Mouse (Mus musculus): ENCODE results near the gene Col4a4. TPM values are rescaled to one million over a fixed set of nuclear protein-coding genes. Genes with fewer than 3 reads are reported as not detected.

Gene Col4a4
- polyA plus RNA-seq, 1 experiment = 26.5 TPM

GRCm38 (mm10) chr1:82619981-82620380 is 33.3 kb upstream of the Col4a4 start:
- no peaks in the 10 kb centered on the region for H3K4me1 ChIP-seq (ENCODE audit: control insufficient read depth, insufficient read depth, low read length)
- DNase-seq = no peak
- TF ChIP-seq POLR2A (IDR thresholded peaks at IDR 0.05; ENCODE audit: borderline replicate concordance, extremely low read depth, low read depth, low read length) (no peak), CTCF (IDR thresholded peaks at IDR 0.05; ENCODE audit: insufficient read depth, low read length) (no peak)
- no peak overlapping the region for H3K4me3 ChIP-seq (replicated peaks; ENCODE audit: extremely low read depth, low read depth, low read length)
- 93% methylated on average over 5 of the region's 5 CpGs for WGBS

GRCm38 (mm10) chr1:82618592-82618991 is 31.9 kb upstream of the Col4a4 start:
- no peak overlapping the region for H3K4me3 ChIP-seq (replicated peaks; ENCODE audit: extremely low read depth, low read depth, low read length)
- no peak for TF ChIP-seq CTCF (IDR thresholded peaks at IDR 0.05; ENCODE audit: insufficient read depth, low read length)
- TF ChIP-seq POLR2A (IDR thresholded peaks at IDR 0.05; ENCODE audit: borderline replicate concordance, extremely low read depth, low read depth, low read length) = no peak
- H3K4me1 ChIP-seq (ENCODE audit: control insufficient read depth, insufficient read depth, low read length) = no peaks in the 10 kb centered on the region
- 73% methylated on average over 5 of the region's 5 CpGs for WGBS
- no peak for DNase-seq

GRCm38 (mm10) chr1:82618001-82618400 is 31.4 kb upstream of the Col4a4 start:
- 59% methylated on average over 5 of the region's 5 CpGs for WGBS
- no peak for DNase-seq
- TF ChIP-seq POLR2A (IDR thresholded peaks at IDR 0.05; ENCODE audit: borderline replicate concordance, extremely low read depth, low read depth, low read length) (no peak), CTCF (IDR thresholded peaks at IDR 0.05; ENCODE audit: insufficient read depth, low read length) (no peak)
- no peaks in the 10 kb centered on the region for H3K4me1 ChIP-seq (ENCODE audit: control insufficient read depth, insufficient read depth, low read length)
- no peak overlapping the region for H3K4me3 ChIP-seq (replicated peaks; ENCODE audit: extremely low read depth, low read depth, low read length)

GRCm38 (mm10) chr1:82612061-82612660 is 25.5 kb upstream of the Col4a4 start:
- 72% methylated on average over 9 of the region's 9 CpGs for WGBS
- TF ChIP-seq POLR2A (IDR thresholded peaks at IDR 0.05; ENCODE audit: borderline replicate concordance, extremely low read depth, low read depth, low read length) (no peak), CTCF (IDR thresholded peaks at IDR 0.05; ENCODE audit: insufficient read depth, low read length) (no peak)
- Histone ChIP-seq H3K4me1 (ENCODE audit: control insufficient read depth, insufficient read depth, low read length) (peaks cover 3% of the 10 kb centered on the region), H3K4me3 (replicated peaks; ENCODE audit: extremely low read depth, low read depth, low read length) (no peak overlapping the region)
- DNase-seq = no peak

GRCm38 (mm10) chr1:82608646-82609262 is 22.1 kb upstream of the Col4a4 start:
- peaks cover 6% of the 10 kb centered on the region for H3K4me1 ChIP-seq (ENCODE audit: control insufficient read depth, insufficient read depth, low read length)
- no peak overlapping the region for H3K4me3 ChIP-seq (replicated peaks; ENCODE audit: extremely low read depth, low read depth, low read length)
- no peak for TF ChIP-seq CTCF (IDR thresholded peaks at IDR 0.05; ENCODE audit: insufficient read depth, low read length)
- TF ChIP-seq POLR2A (IDR thresholded peaks at IDR 0.05; ENCODE audit: borderline replicate concordance, extremely low read depth, low read depth, low read length) = no peak
- DNase-seq = no peak
- 23% methylated on average over 9 of the region's 9 CpGs for WGBS

GRCm38 (mm10) chr1:82605856-82606255 is 19.2 kb upstream of the Col4a4 start:
- no peak overlapping the region for H3K4me3 ChIP-seq (replicated peaks; ENCODE audit: extremely low read depth, low read depth, low read length)
- peaks cover 6% of the 10 kb centered on the region for H3K4me1 ChIP-seq (ENCODE audit: control insufficient read depth, insufficient read depth, low read length)
- TF ChIP-seq CTCF (IDR thresholded peaks at IDR 0.05; ENCODE audit: insufficient read depth, low read length) (no peak), POLR2A (IDR thresholded peaks at IDR 0.05; ENCODE audit: borderline replicate concordance, extremely low read depth, low read depth, low read length) (no peak)
- no peak for DNase-seq
- WGBS = 77% methylated on average over 7 of the region's 7 CpGs

- TF ChIP-seq POLR2A (IDR thresholded peaks at IDR 0.05; ENCODE audit: borderline replicate concordance, extremely low read depth, low read depth, low read length) = no peak
- TF ChIP-seq CTCF (IDR thresholded peaks at IDR 0.05; ENCODE audit: insufficient read depth, low read length) = no peak
- 76% methylated on average over 7 of the region's 7 CpGs for WGBS
- Histone ChIP-seq H3K4me3 (replicated peaks; ENCODE audit: extremely low read depth, low read depth, low read length) (no peak overlapping the region), H3K4me1 (ENCODE audit: control insufficient read depth, insufficient read depth, low read length) (peaks cover 6% of the 10 kb centered on the region)
- DNase-seq = no peak
Observed at GRCm38 (mm10) chr1:82605347-82605746, 18.7 kb upstream of the Col4a4 start.

GRCm38 (mm10) chr1:82603198-82603950 is 16.7 kb upstream of the Col4a4 start:
- H3K4me1 ChIP-seq (ENCODE audit: control insufficient read depth, insufficient read depth, low read length) = peaks cover 3% of the 10 kb centered on the region
- TF ChIP-seq POLR2A (IDR thresholded peaks at IDR 0.05; ENCODE audit: borderline replicate concordance, extremely low read depth, low read depth, low read length) (no peak), CTCF (IDR thresholded peaks at IDR 0.05; ENCODE audit: insufficient read depth, low read length) (no peak)
- no peak overlapping the region for H3K4me3 ChIP-seq (replicated peaks; ENCODE audit: extremely low read depth, low read depth, low read length)
- DNase-seq = no peak
- WGBS = 63% methylated on average over 7 of the region's 7 CpGs

- Histone ChIP-seq H3K4me3 (replicated peaks; ENCODE audit: extremely low read depth, low read depth, low read length) (no peak overlapping the region), H3K4me1 (ENCODE audit: control insufficient read depth, insufficient read depth, low read length) (peaks cover 5% of the 10 kb centered on the region; the same call in 1 of the 2 replicates)
- no peak for DNase-seq
- WGBS = 25% methylated on average over 6 of the region's 6 CpGs
- TF ChIP-seq POLR2A (IDR thresholded peaks at IDR 0.05; ENCODE audit: borderline replicate concordance, extremely low read depth, low read depth, low read length) = no peak
- no peak for TF ChIP-seq CTCF (IDR thresholded peaks at IDR 0.05; ENCODE audit: insufficient read depth, low read length)
Observed at GRCm38 (mm10) chr1:82596864-82597596, 10.4 kb upstream of the Col4a4 start.
